Mouse (Mus musculus) ES-E14 (cell line): ENCODE results near the gene Pitpnm1. TPM values are rescaled to one million over a fixed set of nuclear protein-coding genes. Genes with fewer than 3 reads are reported as not detected.
A peak's percentile ranks its signal among the peaks of the same experiment; 100 is the strongest.

ENCODE experiments used
- DNase-seq: peaks from one replicate; pipeline ENCODE4 v3.0.0-alpha.2; 2013; ENCODE audit warnings: low read depth, low spot score
- H3K27ac ChIP-seq: 2 replicates; pipeline ENCODE4 v1.5.1; 2012; ENCODE audit warnings: low read depth, mild to moderate bottlenecking, low read length, moderate library complexity, mixed read lengths; ENCODE audit not compliant: poor library complexity, insufficient read depth, severe bottlenecking
- H3K36me3 ChIP-seq: 2 replicates; pipeline ENCODE4 v1.6.1; 2012; ENCODE audit warnings: mild to moderate bottlenecking, low read length, moderate library complexity, mixed read lengths; ENCODE audit not compliant: control insufficient read depth, poor library complexity, insufficient read depth, severe bottlenecking
- H3K4me1 ChIP-seq, 2 experiments: fragments of 150-350 bp in 1 of 2; sonication (generic) in 1 of 2; 2 replicates each; pipeline ENCODE4 v1.6.1; 2012; ENCODE audit warnings: low read length in 2 of 2, mild to moderate bottlenecking in 1 of 2, mixed read lengths in 1 of 2; ENCODE audit not compliant: control insufficient read depth in 2 of 2, insufficient read depth in 2 of 2, poor library complexity in 1 of 2
- H3K4me3 ChIP-seq, 2 experiments: fragments of 150-350 bp in 1 of 2; sonication (generic) in 1 of 2; 2 replicates each; pipeline ENCODE4 v1.5.1; 2012; ENCODE audit warnings: low read length in 2 of 2, low read depth in 1 of 2, mild to moderate bottlenecking in 1 of 2, mixed read lengths in 1 of 2; ENCODE audit not compliant: insufficient read depth in 1 of 2, poor library complexity in 1 of 2, severe bottlenecking in 1 of 2
- H3K9ac ChIP-seq: 2 replicates; pipeline ENCODE4 v1.6.1; 2012; ENCODE audit warnings: low read depth, mild to moderate bottlenecking, low read length, mixed read lengths; ENCODE audit not compliant: poor library complexity, insufficient read depth, severe bottlenecking
- H3K9me3 ChIP-seq: fragments of 150-350 bp; sonication (generic); 2 replicates; pipeline ENCODE4 v1.6.1; 2012; ENCODE audit warnings: low read depth, mild to moderate bottlenecking, low read length; ENCODE audit not compliant: control insufficient read depth, insufficient read depth
- CHD2 ChIP-seq: IDR thresholded peaks from 2 replicates; pipeline ENCODE4 v1.6.1; 2014; ENCODE audit warnings: mild to moderate bottlenecking, low read depth, low read length, inconsistent platforms
- HCFC1 ChIP-seq: IDR thresholded peaks from 2 replicates; pipeline ENCODE4 v1.6.1; 2012; ENCODE audit warnings: low read length, inconsistent platforms, borderline replicate concordance; ENCODE audit not compliant: insufficient read depth
- MAFK ChIP-seq: IDR thresholded peaks from 2 replicates; pipeline ENCODE4 v1.6.1; 2014; ENCODE audit warnings: mild to moderate bottlenecking, low read depth, low read length, inconsistent platforms; ENCODE audit not compliant: insufficient read depth
- ZC3H11A ChIP-seq: IDR thresholded peaks from 2 replicates; pipeline ENCODE4 v1.6.1; 2012; ENCODE audit warnings: low read depth, mild to moderate bottlenecking, inconsistent platforms, low read length, borderline replicate concordance
- ZNF384 ChIP-seq: IDR thresholded peaks from 2 replicates; pipeline ENCODE4 v1.6.1; 2012; ENCODE audit warnings: low read depth, low read length, inconsistent platforms
- in situ Hi-C, 2 experiments: fragments of 600-800 bp; cut with MboI; formaldehyde crosslinking; loops; one replicate each; pipeline ENCODE4 v1.15.1; 2025; ENCODE audit warnings: low sequenced_read_pairs in 2 of 2, inconsistent platforms in 1 of 2; ENCODE audit not compliant: unreplicated experiment in 2 of 2
- total RNA-seq: library from RNA; depleted of rRNA; stranded (reverse); fragments of 300-350 nt; gene quantifications from 2 replicates; pipeline ENCODE4 v1.2.3, GENCODE M21; 2012

Gene Pitpnm1
- total RNA-seq, 1 experiment, result 10.5 TPM

GRCm38 (mm10) chr19:4054613-4055012, 45.2 kb upstream of the Pitpnm1 start:
- Histone ChIP-seq H3K27ac (no peak overlapping the region), H3K36me3 (no peaks in the 10 kb centered on the region), H3K4me3 (no peak overlapping the region), H3K9ac (no peak overlapping the region), H3K4me1 (peaks cover 15 to 36% of the 10 kb centered on the region in 2 experiments; a peak in 3 of 4 replicates), H3K9me3 (no peaks in the 10 kb centered on the region)
- TF ChIP-seq ZC3H11A, result no peak
- no peak for TF ChIP-seq MAFK
- no peak for TF ChIP-seq CHD2
- TF ChIP-seq ZNF384, result no peak
- no peak for TF ChIP-seq HCFC1
- DNase-seq, result no peak
- in situ Hi-C loops, result no loop called here

GRCm38 (mm10) chr19:4055216-4055946, 44.4 kb upstream of the Pitpnm1 start:
- Histone ChIP-seq H3K36me3 (no peaks in the 10 kb centered on the region), H3K4me3 (no peak overlapping the region), H3K9me3 (no peaks in the 10 kb centered on the region), H3K9ac (no peak overlapping the region; the same call in 1 of the 2 replicates), H3K27ac (no peak overlapping the region), H3K4me1 (peaks cover 16 to 36% of the 10 kb centered on the region in 2 experiments; a peak in 3 of 4 replicates)
- TF ChIP-seq MAFK (no peak), ZC3H11A (no peak), ZNF384 (no peak), HCFC1 (no peak), CHD2 (no peak)
- in situ Hi-C loops, result no loop called here
- no peak for DNase-seq

- TF ChIP-seq ZNF384, result no peak
- TF ChIP-seq HCFC1, result no peak
- no peak for TF ChIP-seq ZC3H11A
- TF ChIP-seq CHD2, result no peak
- TF ChIP-seq MAFK, result no peak
- Histone ChIP-seq H3K9ac (peak overlapping the region; percentile 19; the same call in 1 of the 2 replicates), H3K4me1 (peaks cover 16 to 36% of the 10 kb centered on the region in 2 experiments; a peak in 3 of 4 replicates), H3K27ac (no peak overlapping the region), H3K9me3 (no peaks in the 10 kb centered on the region), H3K36me3 (no peaks in the 10 kb centered on the region), H3K4me3 (no peak overlapping the region)
- in situ Hi-C loops, result no loop called here
- no peak for DNase-seq
These were observed 43.7 kb upstream of the Pitpnm1 start for GRCm38 (mm10) chr19:4055947-4056693.

GRCm38 (mm10) chr19:4056727-4057126, 43.1 kb upstream of the Pitpnm1 start:
- Histone ChIP-seq H3K36me3 (no peaks in the 10 kb centered on the region), H3K4me3 (no peak overlapping the region), H3K4me1 (peaks cover 16 to 36% of the 10 kb centered on the region in 2 experiments; a peak in 3 of 4 replicates), H3K9me3 (no peaks in the 10 kb centered on the region), H3K27ac (no peak overlapping the region), H3K9ac (peak overlapping the region; percentile 19; the same call in 1 of the 2 replicates)
- no peak for DNase-seq
- no peak for TF ChIP-seq ZC3H11A
- TF ChIP-seq MAFK, result no peak
- no peak for TF ChIP-seq ZNF384
- TF ChIP-seq HCFC1, result no peak
- TF ChIP-seq CHD2, result no peak
- in situ Hi-C loops, result no loop called here
